Mouse (Mus musculus) heart, postnatal 14 days (tissue): Measurements from ENCODE around the gene Fgf10. TPM values are rescaled to one million over a fixed set of nuclear protein-coding genes. Genes with fewer than 3 reads are reported as not detected.

Source experiments
- DNase-seq, 2 experiments: peaks; one replicate each; pipeline ENCODE4 v3.0.0; 2021 to 2022
- intact Hi-C: fragments of 180-260 bp; cut with DNase I; formaldehyde crosslinking; loops from one replicate; pipeline ENCODE4 v1.15.1; 2025
- long read RNA-seq, 2 experiments: library from polyadenylated mRNA; stranded (forward); transcript quantifications; one replicate each; pipeline ENCODE4 v2.0.0; 2021
- total RNA-seq, 2 experiments: library from RNA; stranded (reverse); gene quantifications; 2 replicates each; pipeline ENCODE4 v1.2.3; 2021

Gene Fgf10
- under 1 TPM; 0.37 to 0.60 TPM for total RNA-seq
- long read RNA-seq, experiment 1, result 0 reads
- long read RNA-seq, experiment 2, result 0 reads

DNA sequence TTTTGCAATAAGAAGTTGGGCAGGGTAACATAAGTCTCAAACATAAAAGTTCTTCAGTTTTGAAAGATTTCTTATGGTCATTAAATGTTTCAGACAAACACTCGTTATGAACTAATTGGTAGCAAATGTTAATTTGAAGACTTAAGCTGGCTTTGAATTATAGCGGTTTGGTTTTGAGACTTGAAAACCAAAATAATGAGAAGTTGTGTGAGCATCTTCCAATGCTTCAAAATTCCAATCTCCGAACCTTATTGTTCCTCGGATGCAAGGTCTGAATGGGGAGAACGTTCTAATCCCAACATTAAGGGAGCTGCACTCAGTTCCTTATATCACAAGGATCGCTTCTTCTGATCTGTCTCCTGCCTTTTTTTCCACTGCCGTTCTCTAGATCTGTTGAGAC lies at the start of gene Fgf10:
Fgf10 (plus strand) TSS at position 301 of the 400 bp plus-strand sequence.
- intact Hi-C loops, result no loop called here
- DNase-seq, result no peak

DNA sequence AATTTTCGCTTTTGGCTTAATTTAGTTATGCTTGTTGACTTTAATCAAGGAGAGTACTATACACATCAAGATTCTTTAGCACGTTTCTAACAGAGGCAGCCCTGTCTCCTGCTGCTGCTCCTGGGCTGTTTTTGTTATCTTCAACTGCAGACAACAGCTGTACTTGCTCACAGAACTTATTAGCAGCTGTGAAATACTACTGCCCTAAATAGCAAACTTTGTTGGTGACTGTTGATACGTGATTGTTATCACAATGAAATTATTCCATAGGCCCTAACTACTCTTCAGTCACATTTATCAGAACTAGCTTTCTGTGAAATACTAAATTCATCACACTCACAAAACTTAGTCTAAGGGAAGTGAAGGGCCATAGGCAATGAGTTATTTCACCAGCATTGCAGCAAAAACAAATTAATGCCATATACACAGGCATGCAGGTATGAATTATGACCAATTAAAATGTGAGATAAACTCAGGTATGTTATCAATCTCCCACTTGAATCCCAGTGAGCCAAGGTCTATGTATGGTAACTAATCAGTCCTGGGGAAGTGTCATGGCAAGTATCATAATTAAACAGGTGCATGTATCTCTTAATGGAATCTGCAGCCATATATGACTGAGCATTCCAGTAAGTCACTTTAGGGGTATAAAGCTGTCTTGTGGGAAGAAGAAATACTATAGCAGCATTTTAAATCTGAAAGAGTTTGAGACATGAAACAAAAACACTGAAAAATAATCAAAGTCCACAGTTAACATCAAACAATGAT lies 39.7 kb upstream of the Fgf10 start:
- intact Hi-C loops, result no loop called here
- no peak for DNase-seq

DNA sequence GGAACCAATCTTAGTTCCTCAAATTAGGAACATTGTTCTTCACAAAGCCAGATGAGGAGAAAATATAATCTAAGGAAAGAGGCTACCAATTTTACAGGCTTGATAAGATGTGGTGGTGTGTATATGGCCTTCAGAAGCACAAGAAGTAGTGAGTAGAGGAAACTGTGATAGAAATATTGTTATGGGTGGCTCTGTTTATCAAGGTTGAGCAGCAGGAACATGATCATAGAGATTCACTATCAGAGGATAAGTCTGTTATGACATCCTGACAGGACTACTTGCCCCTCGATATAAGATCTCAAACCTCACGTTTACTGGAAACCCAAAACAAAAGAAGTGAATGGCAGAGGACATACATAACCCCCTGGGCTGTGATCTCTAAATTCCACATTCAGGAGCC lies 38.1 kb upstream of the Fgf10 start:
- intact Hi-C loops, result no loop called here
- no peak for DNase-seq

DNA sequence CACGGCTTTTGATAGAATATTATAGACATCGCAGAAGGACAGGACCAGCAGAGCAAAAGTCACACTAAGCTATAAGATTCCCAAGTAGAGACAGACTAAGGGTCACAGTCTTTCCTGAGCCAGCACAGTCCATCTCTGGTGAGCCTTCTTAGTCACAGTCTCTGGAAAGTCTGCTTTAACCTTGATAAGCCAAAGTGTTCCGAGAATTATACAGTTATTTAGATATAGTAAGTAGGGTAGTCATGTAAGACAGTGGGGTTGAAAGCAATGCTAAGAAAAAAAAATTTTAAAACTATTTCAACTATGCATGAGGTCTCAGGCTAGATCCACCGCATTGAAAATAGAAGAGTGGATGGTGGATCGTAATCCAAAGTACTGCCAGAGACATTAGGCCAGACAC lies 33.5 kb upstream of the Fgf10 start:
- no peak for DNase-seq
- intact Hi-C loops, result no loop called here

DNA sequence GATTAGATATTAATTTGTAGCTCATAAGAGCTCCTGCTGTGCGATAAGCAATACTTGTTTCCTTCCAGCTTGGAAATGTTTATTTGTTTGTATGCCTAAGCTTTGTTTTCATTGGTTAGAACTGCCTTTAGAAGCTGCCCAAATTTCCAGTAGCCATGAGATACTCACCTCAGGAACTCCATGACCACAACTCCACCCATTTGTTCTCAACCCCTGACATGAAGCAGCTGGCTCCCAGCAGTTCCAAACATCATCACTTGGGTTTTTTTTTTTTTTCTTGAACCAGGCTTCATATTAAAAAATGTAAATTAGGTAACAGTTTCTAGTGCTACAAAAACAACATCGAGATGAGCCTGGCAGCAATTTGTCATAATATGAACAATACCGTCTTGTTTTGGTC lies 27.0 kb upstream of the Fgf10 start:
- peak; percentile 3 for DNase-seq
- intact Hi-C loops, result no loop called here

DNA sequence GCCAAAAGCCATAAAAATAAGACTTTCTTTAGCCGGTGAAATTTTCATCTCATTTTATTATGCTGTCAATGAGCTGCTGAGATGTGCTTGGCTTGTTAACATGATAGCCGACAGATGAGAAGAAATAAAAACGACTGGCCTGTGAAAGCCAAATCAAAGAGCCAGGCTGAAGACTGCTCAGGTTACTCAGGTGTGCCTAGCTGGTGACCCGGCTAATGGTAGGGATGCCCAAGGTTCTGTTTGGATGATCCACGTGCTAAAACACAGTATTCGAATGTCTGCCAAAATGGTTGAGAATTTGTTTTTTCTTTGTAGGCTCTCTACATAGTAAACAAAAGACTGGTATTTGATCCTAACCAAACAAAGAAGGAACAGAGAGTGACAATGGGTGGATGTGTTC lies 26.5 kb upstream of the Fgf10 start:
- intact Hi-C loops, result no loop called here
- DNase-seq, result no peak

DNA sequence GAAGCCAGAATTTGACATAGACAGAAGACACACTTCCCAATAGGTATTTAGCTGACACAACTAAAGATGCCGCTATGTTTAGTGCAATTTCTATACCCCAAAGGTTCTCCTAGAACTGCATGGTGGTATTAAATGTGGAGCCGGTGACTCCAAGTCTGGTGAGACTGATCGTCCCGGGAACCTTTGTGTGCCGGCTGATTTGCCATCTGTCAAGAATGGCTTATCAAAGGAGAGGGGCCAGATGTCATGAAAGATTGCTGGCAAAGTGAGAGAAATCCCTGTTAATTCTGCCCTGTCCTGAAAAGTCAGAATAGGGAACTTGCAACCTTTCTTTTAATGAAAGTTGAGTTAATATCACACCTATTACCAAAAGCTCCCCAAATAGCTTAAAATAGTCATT lies 12.6 kb upstream of the Fgf10 start:
- intact Hi-C loops, result no loop called here
- no peak for DNase-seq

DNA sequence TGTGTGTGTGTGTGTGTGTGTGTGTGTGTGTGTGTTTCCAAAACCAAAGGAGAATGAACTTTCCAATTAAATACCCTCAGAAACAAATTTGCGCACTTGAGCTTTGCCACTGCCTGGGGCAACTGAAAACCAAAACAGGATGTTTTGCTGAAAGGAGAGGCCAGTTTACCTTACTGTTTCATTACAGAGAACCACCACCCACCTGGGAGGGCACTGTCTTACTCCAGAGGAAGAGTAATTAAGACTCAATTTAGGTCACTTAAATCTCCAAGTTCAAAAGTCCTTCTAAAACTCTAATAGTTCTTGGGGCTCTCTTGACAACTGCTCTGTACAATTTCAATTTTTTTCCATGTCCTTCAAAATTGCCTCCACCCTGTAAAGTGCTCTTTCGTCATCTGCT lies 11.6 kb upstream of the Fgf10 start:
- DNase-seq, result no peak
- intact Hi-C loops, result no loop called here

DNA sequence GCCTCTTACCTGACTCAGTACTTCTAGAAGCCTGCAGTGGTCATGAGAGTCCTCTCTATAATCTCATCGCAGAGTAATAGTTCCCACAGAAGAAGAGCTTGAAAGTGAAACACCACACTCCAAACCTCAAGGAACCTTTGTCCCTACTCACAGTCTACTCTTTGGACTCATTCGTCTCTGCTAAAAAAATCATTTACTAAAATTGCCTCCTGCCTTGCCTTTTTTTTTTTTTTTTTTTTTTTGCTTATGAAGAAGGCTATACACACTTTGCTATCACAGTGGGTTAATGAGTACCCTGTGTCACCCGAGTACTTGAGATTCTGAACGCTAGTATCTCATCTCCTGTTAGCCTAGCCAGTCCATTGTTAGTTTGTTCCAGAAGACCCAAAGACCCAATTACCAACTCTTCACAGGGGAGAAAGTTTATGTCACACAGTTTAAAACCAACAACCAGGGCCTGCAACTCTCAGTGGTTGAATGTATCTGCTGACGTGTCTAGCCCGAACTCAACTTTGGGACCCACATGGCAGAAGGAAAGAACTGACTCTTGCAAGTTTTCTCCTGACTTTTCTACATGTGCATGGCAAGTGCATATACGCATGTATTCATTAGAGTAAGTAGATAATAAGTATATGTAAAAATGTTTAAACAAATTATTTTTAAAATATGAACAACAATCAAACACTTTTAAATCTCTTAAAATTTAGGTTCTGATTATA lies 10.8 kb upstream of the Fgf10 start:
- intact Hi-C loops, result no loop called here
- DNase-seq, result no peak

DNA sequence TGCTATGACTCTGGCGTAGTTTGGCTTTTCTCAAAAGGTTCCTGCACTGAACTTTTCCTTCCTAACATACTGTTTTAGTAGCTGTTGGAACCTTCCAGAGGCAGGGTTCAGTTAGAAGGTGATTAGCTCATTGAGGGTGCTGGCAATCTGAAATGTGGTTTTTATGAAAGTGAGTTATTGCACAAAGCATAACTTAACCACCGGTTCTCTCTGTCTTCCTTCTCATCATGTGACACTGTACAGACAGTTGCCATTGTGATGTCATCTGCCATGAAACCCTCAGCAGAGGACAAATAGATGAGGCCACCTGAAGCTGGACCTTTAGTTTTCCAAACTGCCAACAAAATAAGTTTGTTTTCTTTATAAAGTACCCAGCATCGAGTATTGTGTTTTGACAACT lies 7.9 kb upstream of the Fgf10 start:
- intact Hi-C loops, result no loop called here
- no peak for DNase-seq

DNA sequence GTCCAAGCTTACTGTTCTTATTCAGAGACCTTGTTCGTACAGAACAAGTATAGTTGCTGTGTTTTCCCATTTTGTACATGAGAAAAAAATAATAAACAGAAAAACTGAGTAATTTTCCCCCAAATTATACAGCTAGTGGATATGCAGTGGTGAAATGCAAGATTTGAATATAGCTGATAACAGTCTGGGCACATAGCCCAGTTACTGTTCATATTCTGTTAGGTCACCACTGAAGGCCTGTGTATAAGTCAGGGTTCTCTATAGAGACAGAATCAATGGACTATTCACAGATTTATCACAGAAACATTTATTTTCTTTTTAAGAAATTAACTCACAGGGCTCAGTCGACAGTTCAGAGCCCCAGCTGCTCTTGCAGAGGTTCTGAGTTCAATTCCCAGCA lies 4.7 kb upstream of the Fgf10 start:
- DNase-seq, result no peak
- intact Hi-C loops, result no loop called here

DNA sequence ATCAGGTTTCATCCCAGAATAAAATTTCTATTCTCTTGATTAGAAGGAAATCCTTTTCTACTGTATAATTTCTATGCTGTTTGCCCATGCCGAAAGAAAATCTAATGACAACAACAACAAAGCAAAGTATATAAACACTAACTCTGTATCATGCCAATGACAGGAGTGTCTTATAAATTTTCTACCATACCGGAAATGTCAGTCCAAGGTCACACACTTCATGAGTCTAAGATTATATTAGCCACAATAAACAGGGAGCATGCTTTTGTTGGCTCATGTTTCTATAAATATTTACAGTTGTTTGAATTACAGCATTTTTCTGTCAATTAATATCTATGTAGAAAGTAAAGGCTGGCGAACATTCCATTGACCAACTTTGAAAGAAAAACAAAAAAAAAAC lies 9.6 kb downstream of the Fgf10 start:
- no peak for DNase-seq
- intact Hi-C loops, result no loop called here

DNA sequence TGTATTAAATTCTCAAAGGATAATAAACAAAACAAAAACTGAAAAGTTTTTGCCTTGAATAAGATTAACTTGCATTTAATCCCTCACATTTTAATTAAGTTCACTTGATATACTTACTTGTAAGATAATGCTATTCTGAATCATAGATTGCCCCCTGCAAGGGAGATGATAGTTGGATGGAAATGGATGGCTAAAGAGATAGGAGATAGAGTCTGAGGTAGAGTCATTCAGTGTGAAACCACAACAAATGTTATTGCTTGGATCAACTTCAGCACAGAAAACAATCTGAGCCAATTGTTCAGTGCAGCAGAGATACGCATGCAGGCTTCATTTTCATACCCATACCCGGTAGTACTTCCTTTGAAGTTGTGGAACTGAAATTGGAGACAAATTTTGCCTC lies 23.5 kb downstream of the Fgf10 start:
- intact Hi-C loops, result no loop called here
- no peak for DNase-seq

DNA sequence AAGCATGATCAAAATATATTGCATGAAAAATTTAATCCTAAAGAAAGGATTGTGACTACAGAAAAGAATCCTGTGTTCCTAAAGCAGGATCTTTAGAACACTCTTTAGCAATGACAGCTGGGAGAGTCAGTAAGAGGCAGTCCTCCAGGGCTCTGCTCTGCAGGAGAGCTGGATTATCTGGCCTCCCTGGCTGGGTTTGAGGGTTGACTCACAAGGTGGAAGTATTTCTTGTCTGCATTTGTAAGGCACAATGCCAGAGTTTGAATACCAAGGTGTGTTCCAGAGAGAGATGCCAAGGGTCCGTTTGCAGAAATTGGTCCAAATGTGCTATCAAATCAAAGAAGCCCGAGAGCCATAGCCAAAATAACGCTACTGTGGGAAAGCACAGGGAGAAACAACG lies 25.5 kb downstream of the Fgf10 start:
- no peak for DNase-seq
- intact Hi-C loops, result no loop called here

DNA sequence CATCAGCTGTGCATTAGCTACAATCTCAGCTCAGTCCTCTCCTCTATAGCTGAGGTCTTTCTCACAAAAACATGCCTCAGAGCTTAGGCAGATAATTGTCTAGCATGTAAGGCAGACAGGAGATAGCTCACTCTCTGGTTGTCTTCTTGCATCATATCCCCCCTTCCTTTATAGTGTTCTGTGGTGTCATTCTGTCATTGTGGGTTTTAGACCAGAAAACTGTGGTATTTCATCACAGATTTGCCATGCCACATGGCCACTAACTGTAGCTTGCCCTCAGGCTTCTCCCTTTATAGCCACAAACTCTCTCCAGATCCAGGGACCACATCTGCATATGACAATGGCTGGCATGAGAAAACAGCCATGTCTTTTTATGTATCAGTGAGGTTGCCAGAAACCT lies 34.1 kb downstream of the Fgf10 start:
- intact Hi-C loops, result no loop called here

DNA sequence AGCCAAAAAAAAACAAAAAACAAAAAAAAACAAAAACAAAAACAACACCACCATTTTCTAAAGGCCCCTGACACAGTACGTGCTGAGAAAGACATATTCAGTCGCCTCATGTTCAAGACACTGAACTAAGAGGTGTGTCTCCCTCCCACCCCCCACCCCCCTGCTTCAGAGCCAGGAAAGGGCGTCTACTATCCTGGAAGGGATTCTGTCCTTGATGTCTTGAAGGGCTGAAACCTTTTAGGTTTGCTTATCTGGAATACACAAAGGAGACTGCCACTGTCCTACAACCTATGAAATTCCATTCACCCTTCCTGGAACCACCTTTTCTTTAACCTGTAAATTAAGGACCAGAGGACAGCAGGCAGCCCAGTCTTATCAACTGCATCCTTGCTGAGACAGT lies 36.1 kb downstream of the Fgf10 start:
- DNase-seq, result no peak
- intact Hi-C loops, result no loop called here

More for the DNA sequence above, 34.1 kb downstream of the Fgf10 start:
- DNase-seq, result no peak

DNA sequence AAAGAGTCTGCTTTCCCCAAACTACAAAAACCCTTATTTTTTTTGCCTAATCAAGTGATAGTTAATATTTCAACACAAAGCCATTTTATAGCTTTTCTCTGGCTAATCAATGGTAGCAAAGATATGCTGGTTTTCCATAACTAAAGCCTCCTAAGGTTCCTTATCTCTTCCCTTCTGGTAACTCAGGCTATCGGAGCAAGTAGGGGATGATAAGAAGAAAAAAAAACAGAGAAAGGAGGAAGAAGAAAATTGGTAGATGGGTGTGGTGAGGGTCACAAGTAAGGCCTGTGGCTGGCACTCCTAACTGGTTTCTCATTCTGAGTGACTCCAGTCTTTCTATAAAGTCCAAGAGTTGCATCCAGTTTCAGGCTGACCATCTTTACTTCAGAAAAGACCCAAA lies 40.3 kb downstream of the Fgf10 start:
- DNase-seq, result no peak
- intact Hi-C loops, result no loop called here

DNA sequence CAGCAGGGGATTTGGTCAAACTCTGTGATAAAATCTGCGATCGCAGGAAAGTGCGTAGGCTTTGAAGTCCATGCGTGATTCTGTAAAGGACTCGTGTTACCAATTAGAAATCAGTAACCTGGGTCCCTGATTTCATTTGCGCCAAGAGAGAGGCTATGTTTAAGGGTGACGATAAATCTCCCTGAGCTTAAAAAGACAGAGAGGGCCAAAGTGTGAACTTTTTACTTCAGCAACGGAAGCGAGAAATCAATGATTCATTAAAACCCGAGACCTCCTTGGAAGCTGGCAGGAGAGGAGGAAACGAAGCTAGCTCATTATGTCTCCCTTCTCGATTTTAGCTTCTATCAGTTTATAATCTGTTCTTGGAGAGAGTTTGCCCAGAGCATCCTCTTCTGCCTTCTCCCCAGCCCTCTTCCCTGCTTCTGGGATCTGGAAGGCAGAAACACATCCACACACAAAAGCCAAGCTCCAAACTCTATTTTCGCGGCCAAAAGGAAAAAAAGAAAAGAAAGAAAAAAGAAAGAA lies 44.1 kb downstream of the Fgf10 start:
- intact Hi-C loops, result no loop called here
- DNase-seq, result no peak

DNA sequence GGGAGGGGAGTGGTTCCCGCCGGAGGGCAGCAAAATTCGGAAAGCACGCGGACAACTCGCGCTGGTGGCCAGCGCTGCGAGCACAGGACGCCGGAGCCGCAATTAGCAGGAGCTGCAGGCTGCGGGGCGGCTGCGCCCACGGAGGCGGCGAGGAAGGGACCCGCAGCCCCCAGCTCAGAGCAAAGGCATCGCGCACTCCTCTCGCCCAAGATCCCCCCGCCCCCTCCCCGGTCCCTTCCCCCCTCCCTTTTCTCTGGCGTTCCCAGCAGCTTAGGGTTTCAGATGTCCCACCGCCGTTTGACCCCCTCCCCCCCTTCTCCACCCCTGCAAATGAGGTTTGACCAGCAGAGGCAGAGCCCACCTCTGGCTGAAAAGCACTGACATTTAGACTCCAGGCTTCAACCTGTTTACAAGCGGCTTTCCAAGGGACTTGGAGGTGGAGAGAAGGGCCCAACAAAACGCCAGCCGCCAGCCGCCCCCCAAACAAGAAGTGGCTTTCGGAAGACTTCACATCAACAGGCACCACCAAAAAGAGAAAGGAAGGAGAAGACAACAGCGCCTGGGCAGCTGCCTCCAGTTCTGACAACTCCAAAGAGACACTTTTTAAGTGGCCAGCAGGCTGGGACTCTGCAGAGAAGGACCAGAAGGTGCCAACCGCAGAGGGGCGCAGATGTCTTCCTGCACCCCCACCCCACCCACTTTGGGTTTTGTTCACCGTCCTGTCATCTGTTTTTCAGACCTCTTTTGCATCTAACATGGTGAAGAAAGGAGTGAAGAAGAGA lies 44.9 kb downstream of the Fgf10 start:
- peak in 1 of 2 experiments; percentile 23 for DNase-seq
- intact Hi-C loops, result no loop called here

DNA sequence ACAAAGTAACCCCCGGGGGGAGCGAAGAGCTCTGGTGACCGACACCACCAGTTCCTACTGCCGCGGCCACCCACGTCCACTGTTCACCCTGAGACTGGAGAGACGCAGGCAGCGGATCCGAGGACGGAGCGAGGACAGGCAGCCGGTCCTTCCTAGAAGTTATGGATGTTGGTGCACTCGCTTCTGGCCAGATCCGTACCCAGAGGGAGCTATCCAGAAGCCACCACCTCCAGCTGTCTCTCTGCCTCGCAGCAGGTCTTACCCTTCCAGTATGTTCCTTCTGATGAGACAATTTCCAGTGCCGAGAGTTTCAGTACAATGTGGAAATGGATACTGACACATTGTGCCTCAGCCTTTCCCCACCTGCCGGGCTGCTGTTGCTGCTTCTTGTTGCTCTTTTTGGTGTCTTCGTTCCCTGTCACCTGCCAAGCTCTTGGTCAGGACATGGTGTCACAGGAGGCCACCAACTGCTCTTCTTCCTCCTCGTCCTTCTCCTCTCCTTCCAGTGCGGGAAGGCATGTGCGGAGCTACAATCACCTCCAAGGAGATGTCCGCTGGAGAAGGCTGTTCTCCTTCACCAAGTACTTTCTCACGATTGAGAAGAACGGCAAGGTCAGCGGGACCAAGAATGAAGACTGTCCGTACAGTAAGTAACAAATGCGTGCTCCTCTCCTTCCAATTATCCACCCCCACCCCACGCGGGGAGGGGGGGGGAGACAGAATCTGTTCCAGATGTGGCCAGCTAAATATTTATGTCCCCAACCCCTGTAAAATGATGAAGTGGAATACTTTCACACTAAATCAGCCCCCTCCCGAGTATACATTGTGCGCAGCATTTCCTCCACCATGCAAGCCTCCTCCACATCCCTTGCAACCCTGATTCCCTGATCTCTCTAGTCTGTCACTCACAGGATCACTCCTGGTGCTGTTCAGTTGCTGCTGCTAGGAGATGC lies 45.8 kb downstream of the Fgf10 start:
- intact Hi-C loops, result no loop called here
- peak in 1 of 2 experiments; percentile 7 for DNase-seq
